Mouse (Mus musculus) stomach, embryonic 14.5 days (tissue): ENCODE data around the gene Sbk3. TPM values are rescaled to one million over a fixed set of nuclear protein-coding genes. Genes with fewer than 3 reads are reported as not detected.

Experiments
- ATAC-seq: fragments of 200-750 bp; cut with Nextera tagmentation; 2 replicates; pipeline ENCODE4 v1.8.0; 2017; ENCODE audit warnings: low read depth, moderate TSS enrichment; ENCODE audit not compliant: insufficient number of reproducible peaks, insufficient read depth, low FRiP score
- H3K27ac ChIP-seq: fragments of 300-500 bp; sonication (generic); 2 replicates; pipeline ENCODE4 v1.5.1; 2014; ENCODE audit warnings: mild to moderate bottlenecking, low read length, moderate library complexity, mixed read lengths
- H3K27me3 ChIP-seq: fragments of 300-500 bp; sonication (generic); 2 replicates; pipeline ENCODE4 v1.6.1; 2014; ENCODE audit warnings: low read length, control low read depth, mixed read lengths; ENCODE audit not compliant: control insufficient read depth, insufficient read depth
- H3K36me3 ChIP-seq: fragments of 300-500 bp; sonication (generic); 2 replicates; pipeline ENCODE4 v1.6.1; 2014; ENCODE audit warnings: mild to moderate bottlenecking, control low read depth, low read length, moderate library complexity, mixed read lengths; ENCODE audit not compliant: control insufficient read depth, insufficient read depth
- H3K4me1 ChIP-seq: fragments of 300-500 bp; sonication (generic); 2 replicates; pipeline ENCODE4 v1.6.1; 2014; ENCODE audit warnings: low read length, control low read depth, mixed read lengths; ENCODE audit not compliant: control insufficient read depth, insufficient read depth
- H3K4me2 ChIP-seq: fragments of 300-500 bp; sonication (generic); replicated peaks from 2 replicates; pipeline ENCODE4 v1.6.1; 2014; ENCODE audit warnings: low read depth, low read length, control low read depth
- H3K4me3 ChIP-seq: fragments of 300-500 bp; sonication (generic); 2 replicates; pipeline ENCODE4 v1.5.1; 2014; ENCODE audit warnings: low read depth, low read length, control low read depth
- H3K9ac ChIP-seq: fragments of 300-500 bp; sonication (generic); replicated peaks from 2 replicates; pipeline ENCODE4 v1.6.1; 2014; ENCODE audit warnings: low read depth, mild to moderate bottlenecking, control low read depth, low read length, moderate library complexity, mixed read lengths
- H3K9me3 ChIP-seq: fragments of 300-500 bp; sonication (generic); 2 replicates; pipeline ENCODE4 v1.6.1; 2016; ENCODE audit warnings: low read depth, low read length, control low read depth; ENCODE audit not compliant: control insufficient read depth
- WGBS: fragments of 180-500 bp; shearing (Covaris S2); extraction: QIAGEN DNeasy Blood & Tissue Kit; methylation state at CpG from one replicate; pipeline ENCODE4 v1.1.7; 2014; 5-methylcytosine and 5-hydroxymethylcytosine counted together
- polyA plus RNA-seq: library from polyadenylated mRNA; unstranded; fragments of >200 nt; fragmentation: Nextera tagmentation; extraction: Ambion mirVana; gene quantifications from 2 replicates; pipeline ENCODE4 v1.2.1, GENCODE M21; 2014

The Sbk3 gene
- polyA plus RNA-seq, 1 experiment from 2014 or later, result 0.07 TPM

GRCm38 (mm10) chr7:4934160-4934914 lies 36.6 kb downstream of the Sbk3 start:
- WGBS, result 80% methylated on average over 4 of the region's 4 CpGs
- Histone ChIP-seq H3K36me3 (no peaks in the 10 kb centered on the region), H3K4me1 (no peaks in the 10 kb centered on the region), H3K4me3 (no peak overlapping the region), H3K9me3 (peaks cover 2% of the 10 kb centered on the region; the same call in 1 of the 2 replicates), H3K27ac (no peak overlapping the region), H3K9ac (no peak overlapping the region), H3K4me2 (no peak overlapping the region), H3K27me3 (no peaks in the 10 kb centered on the region)
- ATAC-seq, result no peak

- ATAC-seq, result no peak
- H3K4me1 ChIP-seq, result peaks cover 1% of the 10 kb centered on the region; the same call in 1 of the 2 replicates
- H3K9me3 ChIP-seq, result peaks cover 2% of the 10 kb centered on the region; the same call in 1 of the 2 replicates
- WGBS, result 82% methylated on average over 12 of the region's 12 CpGs
- H3K27ac ChIP-seq, result no peak overlapping the region
- H3K4me2 ChIP-seq, result no peak overlapping the region
- H3K9ac ChIP-seq, result no peak overlapping the region
- H3K27me3 ChIP-seq, result no peaks in the 10 kb centered on the region
- no peak overlapping the region for H3K4me3 ChIP-seq
- no peaks in the 10 kb centered on the region for H3K36me3 ChIP-seq
These were observed 37.9 kb downstream of the Sbk3 start for GRCm38 (mm10) chr7:4933103-4933502.

- 53% methylated on average over 17 of the region's 17 CpGs for WGBS
- H3K9ac ChIP-seq, result no peak overlapping the region
- H3K36me3 ChIP-seq, result no peaks in the 10 kb centered on the region
- peaks cover 36% of the 10 kb centered on the region for H3K4me1 ChIP-seq
- H3K27ac ChIP-seq, result no peak overlapping the region
- no peaks in the 10 kb centered on the region for H3K27me3 ChIP-seq
- no peaks in the 10 kb centered on the region for H3K9me3 ChIP-seq
- no peak for ATAC-seq
- H3K4me3 ChIP-seq, result no peak overlapping the region
- no peak overlapping the region for H3K4me2 ChIP-seq
These were observed 42.6 kb downstream of the Sbk3 start for GRCm38 (mm10) chr7:4928323-4928722.

- H3K9ac ChIP-seq, result no peak overlapping the region
- no peaks in the 10 kb centered on the region for H3K36me3 ChIP-seq
- H3K27me3 ChIP-seq, result no peaks in the 10 kb centered on the region
- H3K4me1 ChIP-seq, result peaks cover 42% of the 10 kb centered on the region
- WGBS, result 52% methylated on average over 8 of the region's 8 CpGs
- H3K9me3 ChIP-seq, result no peaks in the 10 kb centered on the region
- no peak overlapping the region for H3K27ac ChIP-seq
- no peak for ATAC-seq
- H3K4me3 ChIP-seq, result no peak overlapping the region
- no peak overlapping the region for H3K4me2 ChIP-seq
These were observed 43.3 kb downstream of the Sbk3 start for GRCm38 (mm10) chr7:4927711-4928110.

GRCm38 (mm10) chr7:4926849-4927248 lies 44.1 kb downstream of the Sbk3 start:
- H3K36me3 ChIP-seq, result no peaks in the 10 kb centered on the region
- no peak overlapping the region for H3K9ac ChIP-seq
- H3K4me2 ChIP-seq, result no peak overlapping the region
- H3K4me1 ChIP-seq, result peaks cover 47% of the 10 kb centered on the region
- H3K27ac ChIP-seq, result no peak overlapping the region
- H3K9me3 ChIP-seq, result no peaks in the 10 kb centered on the region
- H3K27me3 ChIP-seq, result no peaks in the 10 kb centered on the region
- WGBS, result 68% methylated on average over 16 of the region's 16 CpGs
- H3K4me3 ChIP-seq, result no peak overlapping the region
- ATAC-seq, result no peak

GRCm38 (mm10) chr7:4925441-4926381 lies 45.3 kb downstream of the Sbk3 start, which contains the start of gene Ssc5d:
TSS of gene Ssc5d (plus strand) at chr7:4925785.
- Histone ChIP-seq H3K9ac (no peak within 1 kb of the TSS), H3K4me3 (no peak within 1 kb of the TSS), H3K4me1 (peaks cover 52% of the 10 kb centered on the region), H3K4me2 (peak within 1 kb of the TSS; percentile 19), H3K36me3 (peaks cover 9% of the 10 kb centered on the region; the same call in 1 of the 2 replicates), H3K9me3 (no peaks in the 10 kb centered on the region), H3K27ac (peak within 1 kb of the TSS; percentile 90), H3K27me3 (no peaks in the 10 kb centered on the region)
- peak; percentile 38 for ATAC-seq
- 10% methylated on average over 6 of the region's 6 CpGs for WGBS

GRCm38 (mm10) chr7:4924891-4925301 lies 46.1 kb downstream of the Sbk3 start:
- ATAC-seq, result peak; percentile 66

GRCm38 (mm10) chr7:4924483-4924882 lies 46.5 kb downstream of the Sbk3 start:
- H3K4me3 ChIP-seq, result peak overlapping the region; percentile 25; the same call in 1 of the 2 replicates
- no peaks in the 10 kb centered on the region for H3K9me3 ChIP-seq
- H3K36me3 ChIP-seq, result peaks cover 20% of the 10 kb centered on the region
- H3K4me1 ChIP-seq, result peaks cover 52% of the 10 kb centered on the region
- H3K27me3 ChIP-seq, result no peaks in the 10 kb centered on the region
- peak overlapping the region; percentile 66 for H3K4me2 ChIP-seq
- 0% methylated on average over 4 of the region's 4 CpGs for WGBS
- peak overlapping the region; percentile 90 for H3K27ac ChIP-seq
- no peak for ATAC-seq
- H3K9ac ChIP-seq, result no peak overlapping the region

More at GRCm38 (mm10) chr7:4924891-4925301, 46.1 kb downstream of the Sbk3 start:
- H3K9me3 ChIP-seq, result no peaks in the 10 kb centered on the region
- no peak overlapping the region for H3K9ac ChIP-seq
- peak overlapping the region; percentile 19; the same call in 1 of the 2 replicates for H3K4me2 ChIP-seq
- no peaks in the 10 kb centered on the region for H3K27me3 ChIP-seq
- peaks cover 52% of the 10 kb centered on the region for H3K4me1 ChIP-seq
- 0% methylated on average over 3 of the region's 4 CpGs for WGBS
- no peak overlapping the region for H3K4me3 ChIP-seq
- peaks cover 16% of the 10 kb centered on the region for H3K36me3 ChIP-seq
- H3K27ac ChIP-seq, result peak overlapping the region; percentile 90
